Mouse (Mus musculus) right cerebral cortex, adult 18-20 months (tissue): ENCODE data around the gene Vldlr.

Experiments
- DNase-seq: peaks from one replicate; pipeline ENCODE4 v3.0.0; 2022; ENCODE audit warnings: mixed read lengths

Vldlr gene

DNA sequence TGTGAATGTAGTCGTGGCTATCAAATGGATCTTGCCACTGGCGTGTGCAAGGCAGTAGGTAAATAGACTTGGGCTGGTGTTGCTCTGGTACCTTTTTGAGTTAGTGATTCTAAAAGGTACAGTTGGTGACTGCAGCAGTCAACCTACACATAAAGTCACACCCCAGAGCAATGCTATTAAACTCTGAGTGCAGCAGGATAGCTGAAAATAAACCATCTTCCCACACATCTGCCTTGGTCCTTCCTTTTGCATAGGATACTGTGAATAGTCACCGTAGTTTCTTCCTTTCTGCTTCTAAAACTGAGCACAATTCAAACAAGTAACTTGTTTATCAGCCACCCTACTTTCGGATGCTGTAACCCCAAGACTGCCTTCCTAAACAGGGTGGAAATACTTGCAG lies 23.6 kb downstream of the Vldlr start:
- peak; percentile 22 for DNase-seq

DNA sequence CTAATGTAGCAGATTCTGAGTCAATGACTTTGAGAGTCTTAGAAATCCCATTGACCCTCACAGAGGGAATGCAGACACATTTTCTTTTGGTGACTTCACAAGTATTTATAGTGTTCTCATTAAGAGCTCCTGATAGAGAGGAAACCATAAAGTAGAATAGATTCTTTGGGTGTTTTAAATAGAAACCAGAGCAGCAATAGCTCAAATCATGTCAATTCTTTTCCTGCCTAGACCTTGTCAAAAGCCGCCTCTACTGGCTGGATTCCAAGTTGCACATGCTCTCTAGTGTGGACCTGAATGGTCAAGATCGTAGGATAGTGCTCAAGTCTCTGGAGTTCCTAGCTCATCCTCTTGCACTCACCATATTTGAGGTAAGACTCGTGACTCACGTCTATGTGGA lies 27.2 kb downstream of the Vldlr start:
- DNase-seq = no peak

DNA sequence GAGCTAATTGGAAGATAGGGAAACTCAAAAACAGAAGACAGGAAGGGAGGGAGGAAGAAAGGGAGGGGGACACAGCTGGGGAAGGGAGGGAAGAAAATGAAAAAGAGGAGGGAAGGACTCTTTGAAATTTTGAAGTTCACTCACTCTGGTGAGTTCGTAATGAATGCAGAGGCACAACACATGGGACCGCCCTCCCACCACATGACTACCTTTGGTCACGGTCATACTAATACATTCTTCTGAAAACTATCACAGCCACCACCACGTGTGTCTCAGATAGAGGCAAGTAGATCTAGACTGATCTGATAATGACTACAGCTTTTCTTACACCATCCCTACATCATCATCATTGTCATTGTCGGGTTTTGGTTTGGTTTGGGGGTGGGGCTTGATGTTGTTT lies 38.5 kb downstream of the Vldlr start:
- no peak for DNase-seq

DNA sequence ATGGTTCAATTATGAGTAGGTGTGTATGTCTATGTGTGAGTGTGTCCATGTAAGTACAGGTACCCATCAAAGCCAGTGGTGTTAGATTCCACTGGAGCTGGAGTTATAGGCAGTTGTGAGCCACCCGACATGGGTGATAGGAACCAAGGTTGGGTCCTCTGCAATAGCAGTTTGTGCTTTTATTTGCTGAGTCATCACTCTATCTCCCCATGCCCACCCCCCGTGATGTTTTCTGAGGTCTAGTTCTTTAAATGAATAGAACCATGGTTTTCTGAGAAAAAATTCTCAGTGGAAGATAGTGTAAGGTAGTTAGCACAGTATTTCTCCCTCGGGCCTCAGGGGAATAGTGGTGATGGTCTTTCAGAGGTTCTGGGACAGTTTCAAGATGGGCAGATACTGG lies 39.4 kb downstream of the Vldlr start:
- DNase-seq = no peak

DNA sequence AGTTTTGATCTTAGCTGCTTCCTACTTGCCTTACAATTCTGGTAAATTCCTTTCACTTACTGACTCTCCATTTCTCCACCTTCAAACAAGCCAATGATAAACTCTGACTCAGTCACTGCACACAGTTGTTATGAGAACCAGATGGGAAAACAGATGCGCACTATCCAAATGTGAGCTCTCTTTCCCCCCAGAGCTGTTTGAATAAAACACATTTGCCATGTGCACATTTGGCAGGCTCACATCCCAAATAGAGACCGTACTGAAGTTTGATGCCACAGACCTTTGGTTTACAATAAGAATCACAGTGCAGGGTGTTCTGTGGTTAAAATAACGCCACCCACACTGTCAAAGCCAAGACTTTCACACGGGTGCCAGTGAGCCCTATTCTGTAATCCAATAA lies 43.8 kb downstream of the Vldlr start:
- DNase-seq = peak; percentile 72

DNA sequence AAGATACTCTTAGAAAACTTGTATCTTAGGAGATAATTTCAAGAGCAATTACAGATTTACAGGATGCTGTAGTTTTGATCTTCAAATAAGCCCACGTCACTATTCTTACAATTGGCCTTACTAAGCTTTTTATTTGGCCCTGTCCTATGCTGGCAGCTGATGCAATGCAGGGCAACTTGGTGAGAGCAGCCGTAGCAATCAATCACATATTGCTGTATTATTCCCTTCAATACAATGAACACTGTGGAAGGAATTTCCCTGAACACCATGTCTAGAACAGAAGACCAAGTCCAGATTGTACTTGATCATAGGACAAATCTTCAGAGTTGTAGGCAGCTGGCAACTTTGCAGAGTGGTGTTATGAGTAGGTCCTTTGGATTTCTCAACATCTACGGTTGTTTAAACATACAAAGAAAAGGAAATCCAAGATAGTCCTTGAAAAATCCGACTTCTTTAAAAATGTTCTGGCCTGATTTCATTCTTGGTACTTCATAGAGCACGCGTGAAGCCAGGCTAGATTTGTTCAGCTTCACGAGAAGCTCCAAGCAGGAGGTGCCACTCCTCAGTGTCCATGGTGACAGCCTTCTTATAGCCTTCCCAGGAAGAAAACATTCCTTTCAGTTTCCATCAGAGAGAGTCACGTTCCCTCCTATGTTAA lies 44.5 kb downstream of the Vldlr start:
- DNase-seq = no peak

DNA sequence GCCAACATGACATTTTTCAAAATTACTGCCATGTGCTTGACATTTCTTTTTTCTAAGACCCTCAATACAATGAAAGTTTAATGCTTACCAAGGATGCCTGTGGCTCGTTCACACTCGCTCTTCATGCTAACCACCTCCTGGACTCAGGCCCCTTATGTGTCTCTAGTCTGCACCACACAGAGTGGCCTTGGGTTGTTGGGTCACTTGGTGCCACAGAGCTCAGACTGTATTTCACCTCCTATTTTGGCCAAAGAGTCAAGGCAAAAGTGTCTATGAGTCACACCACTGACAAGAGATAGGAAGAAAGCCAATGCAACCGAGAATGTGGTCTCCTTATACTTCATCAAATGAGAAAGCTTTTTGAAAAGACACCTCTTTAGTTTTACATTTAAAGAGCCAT lies 45.9 kb downstream of the Vldlr start:
- no peak for DNase-seq

DNA sequence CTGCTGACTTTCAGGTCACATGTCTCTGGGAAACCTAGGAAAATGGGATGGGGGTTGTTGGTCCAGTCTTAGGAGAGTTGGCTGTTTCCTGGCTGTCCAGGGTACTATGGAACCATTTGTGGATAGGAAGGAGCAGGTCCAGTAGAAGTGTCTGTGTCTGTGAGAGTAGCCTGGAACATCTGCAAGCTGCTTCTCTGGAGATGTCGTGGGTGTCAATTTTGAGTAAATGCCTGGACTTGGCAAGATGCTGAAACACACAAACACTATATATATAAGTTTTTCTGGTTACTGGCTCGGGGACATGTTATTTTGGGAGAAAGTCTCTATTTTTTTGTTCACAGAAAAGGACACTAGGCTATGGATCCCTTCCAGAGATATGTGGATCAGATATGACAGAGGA lies 57.1 kb downstream of the Vldlr start:
- peak; percentile 8 for DNase-seq

DNA sequence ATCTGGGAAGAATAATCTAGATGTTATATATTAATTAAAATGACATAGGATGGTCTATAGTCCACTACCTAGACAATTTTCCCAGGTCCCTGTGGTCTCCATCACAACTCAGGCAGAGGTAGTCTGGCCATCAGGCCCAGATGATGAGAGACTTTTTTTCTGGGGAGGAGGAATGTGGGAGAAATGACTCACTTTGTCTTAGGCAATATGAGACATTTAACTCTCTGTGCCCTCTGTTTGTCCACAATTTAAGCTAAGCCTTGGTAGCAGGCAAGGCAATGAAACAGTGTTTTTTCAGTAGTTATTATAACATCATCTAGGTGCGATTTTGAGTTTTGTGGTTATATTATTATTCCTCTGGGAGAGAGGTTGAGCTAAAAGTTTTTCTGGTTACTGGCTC lies 58.1 kb downstream of the Vldlr start:
- DNase-seq = no peak

DNA sequence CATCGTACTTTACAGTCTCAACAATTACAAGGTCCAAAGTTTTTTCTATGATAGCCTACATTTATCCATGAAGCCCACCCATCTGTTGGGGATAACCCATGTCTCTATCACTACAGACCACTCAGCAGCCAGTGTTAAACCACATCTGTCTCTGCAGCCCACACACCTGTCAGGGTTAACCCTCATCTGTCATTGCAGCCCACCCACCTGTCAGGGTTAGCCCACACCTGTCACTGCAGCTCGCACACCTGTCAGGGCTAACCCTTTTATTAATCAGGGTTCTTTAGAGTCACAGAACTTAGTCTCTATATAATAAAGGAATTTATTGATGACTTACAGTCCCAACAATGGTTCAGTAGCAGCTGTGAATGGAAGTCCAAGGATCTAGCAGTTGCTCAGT lies 62.9 kb downstream of the Vldlr start:
- DNase-seq = no peak
